7 mouse cellular contexts compared by ENCODE assay signal in the genomic region with DNA sequence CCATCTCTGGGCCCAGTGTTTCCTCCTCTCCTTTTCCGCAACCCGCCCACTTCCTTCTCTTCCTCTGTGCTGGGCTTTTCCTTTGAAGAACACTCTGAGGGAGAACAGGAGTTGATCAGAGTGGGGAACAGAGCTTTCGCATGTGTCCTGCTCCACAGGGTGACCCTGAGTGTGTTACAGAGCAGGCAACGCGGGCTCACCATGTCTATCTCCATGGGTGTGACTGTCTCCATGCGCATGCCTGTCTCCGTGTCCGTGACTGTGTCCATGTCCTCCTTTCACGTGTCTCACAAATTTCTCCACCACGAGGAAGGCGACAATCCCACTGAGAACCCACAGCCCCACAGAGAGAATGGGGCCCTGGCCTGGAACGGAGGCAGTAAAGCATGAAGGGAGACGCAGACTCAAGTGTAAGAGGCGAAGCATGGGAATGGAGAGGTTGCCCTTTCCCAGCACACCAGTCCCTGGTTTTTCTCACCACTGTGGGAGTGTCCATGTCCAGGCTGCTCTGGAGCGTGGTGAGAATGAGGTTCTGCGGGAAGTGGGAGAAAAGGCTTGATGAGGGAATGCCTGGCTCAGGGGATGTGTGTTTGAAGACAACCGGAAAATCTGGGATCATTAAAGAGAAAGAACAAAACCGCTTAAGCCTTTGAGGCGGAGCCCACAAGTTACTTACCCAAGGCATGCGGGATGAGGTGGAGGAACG. TPM values are rescaled to one million over a fixed set of nuclear protein-coding genes. Genes with fewer than 3 reads are reported as not detected.
DNase-seq lines count a peak whose midpoint lies in the region; ATAC-seq and TF ChIP-seq lines count a peak whose summit lies in the region.

No protein-coding gene starts in this region.

- no peak for DNase-seq in liver, adult 2 months (ENCODE audit: extremely low read depth, low read depth, low spot score)
- no peak for DNase-seq in liver
- no peak for DNase-seq in retina, postnatal 1 day

- no peak for ATAC-seq in embryonic facial prominence, embryonic 12.5 days (ENCODE audit: insufficient number of reproducible peaks, insufficient read depth, low FRiP score, low TSS enrichment)
- ATAC-seq in hindbrain, embryonic 13.5 days (ENCODE audit: low FRiP score), result no peak
- no peak for ATAC-seq in midbrain, embryonic 12.5 days (ENCODE audit: low FRiP score, low read depth)
- no peak for ATAC-seq in megakaryocyte progenitor cell, adult 5-6 weeks (replicated peaks; ENCODE audit: poor library complexity)

- WGBS in liver, adult 2 months, result 71% methylated on average over 21 of the region's 21 CpGs
- WGBS in embryonic facial prominence, embryonic 12.5 days, result 81% methylated on average over 21 of the region's 21 CpGs
- 72% methylated on average over 21 of the region's 21 CpGs for WGBS in hindbrain, embryonic 13.5 days
- 65% methylated on average over 21 of the region's 21 CpGs for WGBS in midbrain, embryonic 12.5 days

- peaks cover 4% of the 10 kb centered on the region; the same call in 1 of the 2 replicates for H3K36me3 ChIP-seq in liver, adult 2 months (ENCODE audit: control insufficient read depth, insufficient read depth, low read length)
- peaks cover 37% of the 10 kb centered on the region for H3K36me3 ChIP-seq in embryonic facial prominence, embryonic 12.5 days
- peaks cover 32% of the 10 kb centered on the region for H3K36me3 ChIP-seq in hindbrain, embryonic 13.5 days
- peaks cover 32% of the 10 kb centered on the region for H3K36me3 ChIP-seq in midbrain, embryonic 12.5 days

- TF ChIP-seq CTCF in liver, adult 2 months (IDR thresholded peaks at IDR 0.05; ENCODE audit: low read depth, low read length), result no peak

- H3K27ac ChIP-seq in liver, adult 2 months (replicated peaks; ENCODE audit: insufficient read depth, low read depth, low read length), result no peak overlapping the region
- peak overlapping the region; percentile 97; the same call in 1 of the 2 replicates for H3K27ac ChIP-seq in embryonic facial prominence, embryonic 12.5 days
- peak overlapping the region; percentile 99; the same call in 1 of the 2 replicates for H3K27ac ChIP-seq in hindbrain, embryonic 13.5 days
- H3K27ac ChIP-seq in midbrain, embryonic 12.5 days (replicated peaks), result peak overlapping the region; percentile 98; the same call in 1 of the 2 replicates

- peak overlapping the region; percentile 99 for H3K4me2 ChIP-seq in embryonic facial prominence, embryonic 12.5 days (replicated peaks)
- H3K4me2 ChIP-seq in hindbrain, embryonic 13.5 days, result peak overlapping the region; percentile 99
- peak overlapping the region; percentile 97 for H3K4me2 ChIP-seq in midbrain, embryonic 12.5 days (replicated peaks)

- H3K79me2 ChIP-seq in liver, adult 2 months (ENCODE audit: control insufficient read depth, insufficient read depth, low read length), result peaks cover 29% of the 10 kb centered on the region

- peak overlapping the region; percentile 87; the same call in 1 of the 2 replicates for H3K4me3 ChIP-seq in liver, adult 2 months (ENCODE audit: insufficient read depth, low read depth, low read length)
- H3K4me3 ChIP-seq in embryonic facial prominence, embryonic 12.5 days, result peak overlapping the region; percentile 85
- H3K4me3 ChIP-seq in hindbrain, embryonic 13.5 days, result peak overlapping the region; percentile 85
- peak overlapping the region; percentile 95 for H3K4me3 ChIP-seq in midbrain, embryonic 12.5 days

- TF ChIP-seq POLR2A in liver, adult 2 months (IDR thresholded peaks at IDR 0.05; ENCODE audit: extremely low read depth, insufficient read depth, low read length), result no peak

- H3K4me1 ChIP-seq in liver, adult 2 months (ENCODE audit: control insufficient read depth, insufficient read depth, low read length), result peaks cover 29% of the 10 kb centered on the region
- H3K4me1 ChIP-seq in embryonic facial prominence, embryonic 12.5 days, result peaks cover 66% of the 10 kb centered on the region
- peaks cover 76% of the 10 kb centered on the region for H3K4me1 ChIP-seq in hindbrain, embryonic 13.5 days (replicated peaks)
- H3K4me1 ChIP-seq in midbrain, embryonic 12.5 days, result peaks cover 70% of the 10 kb centered on the region

- H3K9ac ChIP-seq in liver, adult 2 months (ENCODE audit: low read depth, low read length), result peak overlapping the region; percentile 91
- peak overlapping the region; percentile 96 for H3K9ac ChIP-seq in embryonic facial prominence, embryonic 12.5 days
- peak overlapping the region; percentile 94 for H3K9ac ChIP-seq in hindbrain, embryonic 13.5 days
- H3K9ac ChIP-seq in midbrain, embryonic 12.5 days (replicated peaks), result peak overlapping the region; percentile 91

- H3K27me3 ChIP-seq in liver, adult 2 months (ENCODE audit: control insufficient read depth, insufficient read depth, low read length), result no peaks in the 10 kb centered on the region
- H3K27me3 ChIP-seq in embryonic facial prominence, embryonic 12.5 days, result no peaks in the 10 kb centered on the region
- no peaks in the 10 kb centered on the region for H3K27me3 ChIP-seq in hindbrain, embryonic 13.5 days
- no peaks in the 10 kb centered on the region for H3K27me3 ChIP-seq in midbrain, embryonic 12.5 days

- H3K9me3 ChIP-seq in embryonic facial prominence, embryonic 12.5 days, result no peaks in the 10 kb centered on the region
- H3K9me3 ChIP-seq in hindbrain, embryonic 13.5 days, result no peaks in the 10 kb centered on the region
- no peaks in the 10 kb centered on the region for H3K9me3 ChIP-seq in midbrain, embryonic 12.5 days

RNA-seq across cellular contexts. Expression of gene Slc39a7, which starts 1.4 kb away (rescaled TPM):
- 51.2 and 54.7 TPM in 2 replicates for total RNA-seq in liver, adult 2 months (2014; rRNA removed)
- polyA plus RNA-seq in liver, adult 2 months (2012; rRNA removed), result 98.0 and 115 TPM in 2 replicates
- polyA plus RNA-seq in embryonic facial prominence, embryonic 12.5 days (2016; fragmentation: Nextera tagmentation; extraction: Ambion mirVana), result 191 and 193 TPM in 2 replicates
- 164 and 172 TPM in 2 replicates for polyA plus RNA-seq in hindbrain, embryonic 13.5 days (2015; fragmentation: Nextera tagmentation; extraction: Ambion mirVana)
- 180 and 184 TPM in 2 replicates for polyA plus RNA-seq in midbrain, embryonic 12.5 days (2016; fragmentation: Nextera tagmentation; extraction: Ambion mirVana)
- 6.2 and 9.5 TPM in 2 replicates for total RNA-seq in megakaryocyte progenitor cell, adult 5-6 weeks (2015)
- total RNA-seq in megakaryocyte progenitor cell, adult 5-6 weeks (2017), result 101 and 107 TPM in 2 replicates

RNA-seq across cellular contexts. Expression of gene Rxrb, which starts 1.6 kb away (rescaled TPM):
- total RNA-seq in liver, adult 2 months (2014; rRNA removed), result 13.0 and 17.0 TPM in 2 replicates
- 40.3 and 46.5 TPM in 2 replicates for polyA plus RNA-seq in liver, adult 2 months (2012; rRNA removed)
- polyA plus RNA-seq in embryonic facial prominence, embryonic 12.5 days (2016; fragmentation: Nextera tagmentation; extraction: Ambion mirVana), result 69.9 and 72.6 TPM in 2 replicates
- 56.8 and 59.2 TPM in 2 replicates for polyA plus RNA-seq in hindbrain, embryonic 13.5 days (2015; fragmentation: Nextera tagmentation; extraction: Ambion mirVana)
- 68.0 and 68.4 TPM in 2 replicates for polyA plus RNA-seq in midbrain, embryonic 12.5 days (2016; fragmentation: Nextera tagmentation; extraction: Ambion mirVana)
- total RNA-seq in megakaryocyte progenitor cell, adult 5-6 weeks (2015), result 22.1 and 22.2 TPM in 2 replicates
- total RNA-seq in megakaryocyte progenitor cell, adult 5-6 weeks (2017), result 34.2 and 42.6 TPM in 2 replicates

RNA-seq across cellular contexts. Expression of gene H2-Ke6, which starts 2.2 kb away (rescaled TPM):
- total RNA-seq in liver, adult 2 months (2014; rRNA removed), result 76.5 and 80.5 TPM in 2 replicates
- polyA plus RNA-seq in liver, adult 2 months (2012; rRNA removed), result 162 and 167 TPM in 2 replicates
- polyA plus RNA-seq in embryonic facial prominence, embryonic 12.5 days (2016; fragmentation: Nextera tagmentation; extraction: Ambion mirVana), result 52.2 and 59.5 TPM in 2 replicates
- polyA plus RNA-seq in hindbrain, embryonic 13.5 days (2015; fragmentation: Nextera tagmentation; extraction: Ambion mirVana), result 62.9 and 65.0 TPM in 2 replicates
- polyA plus RNA-seq in midbrain, embryonic 12.5 days (2016; fragmentation: Nextera tagmentation; extraction: Ambion mirVana), result 110 and 131 TPM in 2 replicates
- 61.7 and 65.6 TPM in 2 replicates for total RNA-seq in megakaryocyte progenitor cell, adult 5-6 weeks (2015)
- total RNA-seq in megakaryocyte progenitor cell, adult 5-6 weeks (2017), result 36.6 and 46.5 TPM in 2 replicates

RNA-seq across cellular contexts. Expression of gene Ring1, which starts 5.6 kb away (rescaled TPM):
- total RNA-seq in liver, adult 2 months (2014; rRNA removed), result 10.0 and 13.7 TPM in 2 replicates
- 29.7 and 33.8 TPM in 2 replicates for polyA plus RNA-seq in liver, adult 2 months (2012; rRNA removed)
- polyA plus RNA-seq in embryonic facial prominence, embryonic 12.5 days (2016; fragmentation: Nextera tagmentation; extraction: Ambion mirVana), result 27.2 and 29.7 TPM in 2 replicates
- polyA plus RNA-seq in hindbrain, embryonic 13.5 days (2015; fragmentation: Nextera tagmentation; extraction: Ambion mirVana), result 19.2 and 21.5 TPM in 2 replicates
- polyA plus RNA-seq in midbrain, embryonic 12.5 days (2016; fragmentation: Nextera tagmentation; extraction: Ambion mirVana), result 25.2 and 27.0 TPM in 2 replicates
- total RNA-seq in megakaryocyte progenitor cell, adult 5-6 weeks (2015), result 8.1 and 9.6 TPM in 2 replicates
- 9.8 and 12.7 TPM in 2 replicates for total RNA-seq in megakaryocyte progenitor cell, adult 5-6 weeks (2017)

RNA-seq across cellular contexts. Expression of gene Col11a2, which starts 9.2 kb away (rescaled TPM):
- 0.18 and 0.74 TPM in 2 replicates for total RNA-seq in liver, adult 2 months (2014; rRNA removed)
- polyA plus RNA-seq in liver, adult 2 months (2012; rRNA removed), result 0.20 and 0.23 TPM in 2 replicates
- polyA plus RNA-seq in embryonic facial prominence, embryonic 12.5 days (2016; fragmentation: Nextera tagmentation; extraction: Ambion mirVana), result 7.2 and 14.8 TPM in 2 replicates
- polyA plus RNA-seq in hindbrain, embryonic 13.5 days (2015; fragmentation: Nextera tagmentation; extraction: Ambion mirVana), result 3.2 and 3.8 TPM in 2 replicates
- polyA plus RNA-seq in midbrain, embryonic 12.5 days (2016; fragmentation: Nextera tagmentation; extraction: Ambion mirVana), result 2.3 and 4.0 TPM in 2 replicates
- total RNA-seq in megakaryocyte progenitor cell, adult 5-6 weeks (2015), result 0.83 and 0.94 TPM in 2 replicates
- total RNA-seq in megakaryocyte progenitor cell, adult 5-6 weeks (2017), result 1.9 and 3.1 TPM in 2 replicates
